Mouse (Mus musculus) adrenal gland, adult 2 months (tissue): ENCODE results near the gene Vac14. TPM values are rescaled to one million over a fixed set of nuclear protein-coding genes. Genes with fewer than 3 reads are reported as not detected.
"Not testable (repeated sequence)": the region's sequence is repeated elsewhere in the genome, so short reads cannot be mapped to it uniquely, and the experiment has no call there.

Experiments used
- DNase-seq: peaks from one replicate; pipeline ENCODE4 v3.0.0; 2021
- polyA plus RNA-seq: library from polyadenylated mRNA; depleted of rRNA; stranded (reverse); fragments of >200 nt; gene quantifications from 2 replicates; pipeline ENCODE4 v1.2.3, GENCODE M21; 2012
- total RNA-seq, 2 experiments: library from RNA; stranded (reverse); gene quantifications; 2 replicates each; pipeline ENCODE4 v1.2.3; 2021

The Vac14 gene
- total and polyA plus RNA-seq, 3 experiments, result 29.8 to 47.0 (median 37.5) TPM

DNA sequence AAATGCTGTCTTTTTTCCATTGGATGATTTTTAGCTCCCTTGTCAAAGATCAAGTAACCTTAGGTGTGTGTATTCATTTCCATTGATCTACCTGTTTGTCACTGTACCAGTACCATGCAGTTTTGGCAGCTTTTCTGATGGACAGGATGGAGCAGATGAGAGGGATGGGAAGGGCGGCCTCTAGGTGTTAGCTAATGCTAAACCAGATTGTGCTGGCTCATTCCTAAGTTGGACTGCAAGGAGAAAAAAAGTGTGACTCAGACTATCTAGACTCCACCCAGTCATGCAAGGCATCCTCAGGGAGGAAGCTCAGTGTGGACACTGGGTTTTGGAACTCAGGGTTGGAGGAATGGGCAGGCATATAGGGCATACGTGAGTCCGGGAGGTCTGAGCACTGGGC lies 30.2 kb downstream of the Vac14 start:
- no peak for DNase-seq

DNA sequence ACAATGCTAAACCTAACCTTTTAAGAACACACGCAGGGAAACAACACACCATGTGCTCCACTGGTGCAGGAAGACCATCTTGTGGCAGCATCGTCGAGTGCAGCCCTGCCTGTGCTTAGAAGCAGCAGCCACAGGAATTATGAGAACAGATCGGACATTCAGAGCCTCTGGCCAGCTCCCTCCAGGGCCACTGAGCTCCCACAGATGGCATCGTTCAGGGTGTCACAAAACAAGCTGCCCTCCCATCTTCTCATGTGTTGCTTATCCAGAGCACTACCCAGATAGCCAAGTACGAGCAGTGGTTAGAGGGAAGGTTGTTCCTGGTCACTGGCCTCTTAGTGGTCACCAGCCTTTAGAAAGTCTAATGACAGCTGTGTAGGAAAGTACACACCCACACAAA lies 30.9 kb downstream of the Vac14 start:
- no peak for DNase-seq

GRCm38 (mm10) chr8:110650838-110651237 lies 32.5 kb downstream of the Vac14 start:
- peak; percentile 49 for DNase-seq

DNA sequence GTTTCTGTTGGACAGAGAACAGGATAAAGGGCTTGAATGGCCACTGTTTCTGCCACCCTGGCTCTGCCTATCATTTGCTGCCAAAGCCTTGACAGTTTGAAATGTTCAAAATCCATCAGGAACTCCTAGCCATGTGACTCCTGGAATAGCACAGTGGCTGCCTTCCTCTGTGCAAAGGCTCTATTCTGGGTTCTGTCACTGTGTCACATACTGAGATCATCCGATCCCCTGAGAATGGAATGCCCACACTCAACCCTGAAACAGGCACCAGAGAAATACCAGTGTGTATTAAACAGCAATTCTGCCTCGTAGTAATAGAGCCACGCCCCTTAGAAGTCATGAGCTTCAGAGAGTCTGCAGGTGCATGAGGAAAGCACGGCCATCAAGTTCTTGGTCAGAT lies 33.5 kb downstream of the Vac14 start:
- DNase-seq, result no peak

DNA sequence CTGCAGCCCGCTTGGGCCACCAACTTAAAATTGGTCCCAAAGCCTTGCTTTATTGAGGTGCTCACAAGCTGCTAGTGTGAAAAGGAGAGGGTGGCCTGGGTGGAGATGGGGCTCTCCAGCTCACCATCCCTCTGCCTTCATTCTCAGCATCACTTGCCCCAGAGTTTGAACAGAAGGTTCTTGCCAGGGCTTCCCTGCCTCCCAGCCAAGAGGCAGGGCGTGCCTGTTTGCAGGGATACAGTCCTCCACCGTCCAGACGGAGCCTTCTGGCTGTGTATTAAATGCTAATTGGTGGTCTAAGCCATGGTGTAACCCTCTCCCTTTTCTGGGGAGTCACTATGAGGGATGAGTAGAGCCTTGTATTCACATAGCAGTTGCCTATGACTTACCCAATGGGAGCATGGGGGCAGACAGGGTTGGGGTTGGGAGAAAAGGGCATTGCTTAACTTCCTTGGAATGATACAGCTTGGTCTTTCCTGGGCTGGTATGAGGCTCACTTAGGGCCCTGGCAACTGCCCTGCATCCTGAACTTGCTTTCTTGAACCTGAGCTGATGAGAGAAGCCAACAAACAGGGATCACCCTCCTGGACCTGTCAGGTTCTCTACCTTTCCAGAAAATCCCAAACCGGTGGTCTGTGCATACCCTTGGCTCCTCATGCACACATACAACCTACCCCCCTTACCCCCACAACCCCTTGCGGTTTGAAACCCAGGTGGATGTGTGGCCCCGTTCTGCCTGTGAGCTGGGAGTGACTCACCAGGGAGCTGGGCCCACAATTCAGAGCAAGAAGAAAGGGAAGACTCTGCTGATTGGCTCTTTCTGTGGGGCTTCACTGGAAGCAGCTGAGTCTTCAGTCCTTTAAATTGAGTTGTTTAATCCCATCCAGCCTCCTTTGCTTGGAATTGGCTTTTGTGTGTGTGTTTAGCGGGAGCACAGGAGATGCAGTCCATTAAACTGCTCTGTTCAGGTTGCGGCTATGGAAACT lies 36.0 kb downstream of the Vac14 start:
- no peak for DNase-seq

DNA sequence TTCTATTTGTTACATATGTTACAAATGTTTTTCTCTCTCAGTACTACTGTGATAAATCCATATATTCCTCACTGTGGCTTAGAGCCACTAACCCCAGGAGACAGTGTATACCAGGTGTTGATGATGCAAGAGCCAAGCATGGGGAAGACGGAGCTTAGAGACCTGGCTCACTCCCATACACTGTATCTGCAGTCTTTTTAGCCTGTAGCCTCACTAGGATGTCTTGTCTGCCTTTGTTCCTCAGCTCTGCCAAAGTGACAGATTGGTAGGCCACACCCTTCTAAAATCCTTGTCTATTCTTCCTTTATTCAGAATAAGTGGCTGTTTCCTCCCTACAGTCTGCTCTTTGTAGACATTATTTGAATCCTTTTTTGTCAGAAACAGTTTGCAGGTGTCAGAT lies 37.4 kb downstream of the Vac14 start:
- DNase-seq, result no peak

GRCm38 (mm10) chr8:110657661-110658060 lies 39.3 kb downstream of the Vac14 start:
- DNase-seq, result no peak

DNA sequence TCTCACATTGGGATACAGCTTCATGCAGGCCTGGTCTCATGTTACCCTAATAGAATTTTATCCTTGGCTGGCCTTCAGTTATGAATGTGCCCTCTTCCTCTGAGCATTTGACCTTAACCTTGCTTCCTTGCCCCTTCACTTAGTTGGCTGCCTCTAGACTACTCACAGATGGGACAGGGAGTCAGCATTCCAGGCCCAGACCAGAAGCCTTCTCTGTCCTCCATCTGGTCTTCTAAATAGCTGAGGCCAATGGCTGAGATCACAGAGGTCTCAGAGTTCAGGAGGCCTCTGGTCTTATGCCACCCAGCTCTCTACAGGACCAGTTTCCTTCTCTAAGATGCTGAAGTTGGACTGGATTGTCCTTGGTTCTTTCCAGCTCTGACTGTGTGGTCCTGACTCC lies 41.7 kb downstream of the Vac14 start:
- DNase-seq, result peak; percentile 45

DNA sequence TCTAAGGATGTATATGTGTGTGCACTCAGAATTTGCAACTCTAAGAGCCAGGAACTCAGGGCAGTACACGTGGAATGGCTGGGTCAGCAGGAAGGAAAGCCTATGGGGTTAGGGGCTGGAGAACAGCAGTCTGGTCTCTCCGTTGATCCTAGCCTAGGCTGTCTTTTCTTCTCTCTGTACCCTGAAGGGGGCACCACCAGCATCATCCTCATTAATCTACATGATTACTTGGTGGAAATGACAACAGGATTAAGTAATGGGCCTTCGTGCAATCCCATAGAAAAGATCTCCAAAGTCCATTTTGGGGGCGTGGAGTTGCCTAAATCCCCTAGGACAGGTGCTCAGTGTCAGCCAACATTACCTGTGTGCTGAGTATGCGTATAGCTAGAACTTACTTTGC lies 44.2 kb downstream of the Vac14 start:
- no peak for DNase-seq

DNA sequence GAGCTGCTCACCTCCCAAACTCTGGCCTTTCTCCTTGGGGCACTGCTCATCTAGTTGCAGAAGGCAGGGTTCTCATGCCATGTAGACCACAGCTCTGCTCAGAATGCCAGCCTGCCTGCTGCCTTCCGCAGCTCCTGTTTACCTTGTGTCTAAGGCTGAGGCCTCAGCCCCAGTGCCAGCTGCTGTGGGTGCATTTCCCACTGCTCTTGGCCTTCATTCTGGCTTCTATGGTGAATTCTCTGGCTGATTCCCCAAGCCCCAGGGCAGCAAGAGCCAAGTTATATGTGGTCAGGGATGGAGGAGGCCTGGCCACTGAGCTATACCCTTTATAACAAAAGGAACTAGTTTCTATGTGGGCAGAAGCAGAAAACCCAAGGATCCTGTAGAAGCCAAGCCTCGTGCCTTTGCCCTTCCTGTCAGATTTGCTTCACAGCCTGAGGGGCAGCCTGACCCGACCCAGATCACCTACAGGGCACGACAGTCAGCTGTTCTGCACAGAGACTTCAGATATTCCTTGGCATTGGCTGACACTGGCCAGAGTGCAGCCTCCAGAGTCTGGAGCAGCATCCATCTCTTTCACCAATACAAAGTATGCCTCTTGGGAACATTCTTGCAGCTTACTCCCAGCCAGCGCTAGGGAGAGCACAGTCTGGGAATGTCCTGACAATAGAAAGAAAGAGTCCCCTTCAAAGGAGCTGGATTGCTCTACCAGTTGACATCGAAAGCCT lies 44.8 kb downstream of the Vac14 start:
- DNase-seq, result no peak

DNA sequence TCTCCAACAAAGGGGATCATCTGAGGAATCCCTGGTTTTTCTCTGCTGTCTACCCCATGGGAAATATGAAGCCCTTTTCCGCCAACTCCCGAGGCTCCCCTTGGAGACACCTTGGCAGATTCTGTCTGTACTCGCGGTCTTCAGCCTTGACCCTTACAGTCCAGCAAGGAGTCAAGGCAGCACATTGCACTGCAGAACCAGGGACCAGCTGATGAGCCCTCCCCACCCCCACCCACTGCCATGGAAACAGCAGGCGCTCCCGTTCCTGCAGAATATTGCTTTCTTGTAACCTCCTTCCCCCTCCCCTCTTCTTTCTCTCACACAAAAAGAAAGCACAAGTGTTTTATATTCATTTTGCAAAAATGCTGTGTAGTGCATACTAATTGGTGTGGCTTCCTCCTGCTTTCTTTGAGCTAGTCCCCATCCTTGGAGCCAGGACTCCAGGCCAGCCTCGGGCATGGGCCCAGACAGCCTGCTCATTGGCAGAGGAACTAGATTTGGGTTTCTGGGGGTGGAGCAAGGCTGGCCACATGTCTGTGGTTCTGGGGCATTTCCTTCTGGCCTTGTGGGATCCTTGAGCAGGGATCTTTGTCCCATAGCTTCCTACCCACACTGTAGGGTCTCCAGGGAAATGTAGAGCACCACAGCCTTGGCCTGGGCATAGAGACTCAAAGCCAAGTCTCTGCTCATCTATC lies 46.0 kb downstream of the Vac14 start:
- peak; percentile 68 for DNase-seq

DNA sequence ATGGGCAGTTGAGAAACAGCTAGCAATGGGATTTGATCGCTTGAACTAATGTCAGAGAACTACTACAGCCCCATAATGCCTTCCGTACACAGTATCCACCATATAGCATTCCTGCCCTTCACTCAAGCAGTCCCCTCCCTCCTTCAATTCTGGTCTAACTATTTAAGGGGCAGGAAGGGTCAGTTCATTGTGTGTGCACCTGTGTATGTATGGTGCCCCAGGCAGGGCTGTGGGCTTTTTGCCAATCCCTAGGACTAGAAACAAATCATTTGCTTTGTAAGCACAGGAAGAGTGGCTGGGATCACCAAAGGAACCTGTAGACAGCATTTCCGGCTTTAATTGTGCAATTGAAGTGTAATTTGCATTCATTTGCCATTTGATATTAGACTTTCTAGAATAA lies 46.6 kb downstream of the Vac14 start:
- DNase-seq, result no peak

GRCm38 (mm10) chr8:110667590-110668177 lies 49.3 kb downstream of the Vac14 start:
- DNase-seq, result not testable (repeated sequence)

DNA sequence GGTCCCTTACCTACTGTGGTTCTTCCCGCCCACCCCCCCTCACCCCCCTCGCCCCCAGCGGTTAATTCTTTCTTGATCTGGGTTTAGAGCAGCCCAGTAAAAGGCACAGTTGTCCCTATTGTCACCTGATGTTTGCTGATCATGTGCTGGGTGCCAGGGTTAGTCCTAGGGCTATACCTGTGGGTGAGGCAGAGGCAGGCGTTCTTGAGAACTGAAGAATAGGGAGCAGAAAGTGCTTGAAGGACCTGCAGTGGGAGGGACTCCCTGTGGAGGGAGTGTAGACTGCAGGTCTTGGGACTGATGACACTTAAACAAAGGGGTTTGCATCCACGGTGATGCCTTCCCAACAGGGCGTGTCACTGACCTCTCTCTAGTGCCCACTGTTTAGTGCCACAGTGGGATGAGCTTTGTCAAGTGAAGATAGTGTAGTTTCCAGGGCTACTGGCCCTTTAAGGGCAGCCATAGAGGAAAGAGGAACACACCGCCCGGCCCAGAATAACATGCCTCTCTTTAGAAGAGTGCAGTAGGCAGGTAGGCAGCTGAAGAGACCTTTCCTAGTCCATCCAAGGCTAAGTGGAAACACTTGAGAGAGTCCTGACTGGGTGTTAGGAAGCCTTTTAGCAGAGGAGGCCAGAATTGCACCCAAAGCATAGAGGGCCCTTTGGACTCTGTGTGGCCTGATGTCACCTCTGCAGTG lies 51.7 kb downstream of the Vac14 start:
- DNase-seq, result no peak

DNA sequence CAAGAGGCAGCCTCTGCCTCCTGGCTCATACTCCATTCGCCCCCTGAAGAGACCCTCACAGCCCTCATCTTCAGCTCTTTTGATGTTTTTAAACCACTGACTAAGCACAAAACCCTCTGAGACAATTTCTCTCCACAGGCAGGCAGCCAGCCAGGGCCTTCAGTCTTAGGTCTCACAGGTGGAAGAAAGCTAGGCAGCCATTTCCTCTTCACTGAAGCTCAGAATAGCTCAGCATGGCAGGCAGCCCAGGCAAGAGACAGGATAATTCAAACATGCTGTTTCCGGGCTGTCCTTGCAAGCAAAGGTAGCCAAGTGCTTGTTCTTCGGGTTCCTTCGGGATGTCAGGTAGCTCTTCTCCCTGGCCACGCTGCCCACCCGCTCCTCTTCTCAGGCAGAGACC lies 52.9 kb downstream of the Vac14 start:
- peak; percentile 34 for DNase-seq

DNA sequence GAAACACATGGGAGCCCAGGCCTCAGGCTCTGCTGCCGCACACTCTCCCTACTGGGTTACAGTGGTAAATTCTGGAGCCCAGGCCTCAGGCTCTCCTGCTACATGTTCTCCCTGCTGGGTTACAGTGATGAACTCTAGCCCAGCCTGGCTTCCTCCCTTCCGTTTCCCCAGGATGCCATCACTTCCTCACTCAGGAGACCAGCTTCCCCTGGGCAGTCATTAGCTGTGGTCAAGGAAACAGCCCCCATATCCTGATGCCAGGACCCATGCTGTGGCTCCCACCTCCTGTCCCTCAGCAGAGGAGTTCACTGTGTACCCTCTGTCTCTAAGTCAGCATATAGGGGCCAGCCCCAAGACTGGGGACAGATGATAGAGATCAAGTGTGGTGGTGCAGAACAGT lies 53.7 kb downstream of the Vac14 start:
- peak; percentile 45 for DNase-seq

DNA sequence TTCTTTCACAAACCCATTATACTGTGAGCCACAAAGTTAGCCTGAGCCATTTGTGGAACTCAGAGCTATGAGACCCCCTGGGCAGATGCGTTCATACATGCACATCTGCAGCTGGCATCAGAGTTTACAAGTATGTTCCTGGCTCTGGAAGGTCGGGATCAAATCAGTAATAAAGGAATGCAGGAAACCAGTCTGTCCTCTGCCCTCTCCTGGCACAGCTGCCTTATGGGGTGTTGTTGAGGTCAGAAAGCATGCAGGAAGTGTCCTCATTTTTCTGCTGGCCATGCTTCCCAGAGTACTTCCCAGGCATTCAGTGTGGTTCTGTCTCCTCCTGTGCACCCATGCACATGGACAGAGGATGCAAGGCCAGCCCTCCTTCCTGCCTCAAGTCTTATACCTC lies 54.8 kb downstream of the Vac14 start:
- peak; percentile 36 for DNase-seq

GRCm38 (mm10) chr8:110674589-110674988 lies 56.2 kb downstream of the Vac14 start:
- DNase-seq, result no peak

DNA sequence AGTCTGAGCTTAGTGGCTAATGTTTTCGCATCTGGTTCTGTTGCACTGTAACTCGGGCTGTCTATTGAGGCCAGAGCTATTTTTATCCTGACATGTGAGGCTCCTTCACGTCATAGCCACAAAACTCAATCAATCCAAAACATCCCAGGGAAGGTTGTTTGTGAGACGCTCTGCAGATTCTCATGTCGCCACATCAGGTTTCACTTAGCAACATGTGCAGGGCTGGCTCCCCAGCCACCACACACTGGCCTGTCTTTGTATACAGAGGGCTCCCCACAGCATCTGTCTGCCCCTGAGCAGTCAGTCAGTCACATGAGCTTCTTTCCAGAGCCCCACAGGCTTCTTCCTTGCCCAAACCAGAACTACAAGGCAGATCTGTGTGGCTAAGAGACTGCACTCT lies 58.3 kb downstream of the Vac14 start:
- DNase-seq, result no peak

- DNase-seq, result no peak
Measured at GRCm38 (mm10) chr8:110677174-110677660, 58.8 kb downstream of the Vac14 start.

- no peak for DNase-seq
Measured at GRCm38 (mm10) chr8:110678989-110679388, 60.6 kb downstream of the Vac14 start.
